Mouse (Mus musculus): ENCODE measurements around the gene Mpp1. TPM values are rescaled to one million over a fixed set of nuclear protein-coding genes. Genes with fewer than 3 reads are reported as not detected.
A peak's percentile ranks its signal among the peaks of the same experiment; 100 is the strongest.

Mpp1 gene
- polyA plus RNA-seq (2012; rRNA removed) (44.1 and 63.9 TPM in 2 replicates), polyA plus RNA-seq (2014; fragmentation: Nextera tagmentation; extraction: Ambion mirVana) (90.4 and 97.8 TPM in 2 replicates)

GRCm38 (mm10) chrX:75130467-75131160 is at the start of gene Mpp1:
Mpp1 (minus strand) TSS chrX:75131016.
- TF ChIP-seq CTCF (IDR thresholded peaks at IDR 0.05; ENCODE audit: low read depth) (no peak), EP300 (IDR thresholded peaks at IDR 0.05; ENCODE audit: low read depth) (no peak)
- peak within 1 kb of the TSS; percentile 77 for H3K4me2 ChIP-seq (ENCODE audit: low read depth)
- no peaks in the 10 kb centered on the region for H3K9me3 ChIP-seq (ENCODE audit: control insufficient read depth, low read length)
- peaks cover under 1% of the 10 kb centered on the region for H3K36me3 ChIP-seq (replicated peaks; ENCODE audit: control insufficient read depth, insufficient read depth, low read depth)
- no peaks in the 10 kb centered on the region for H3K27me3 ChIP-seq (ENCODE audit: control insufficient read depth, insufficient read depth, low read length)
- peak within 1 kb of the TSS; percentile 78 to 85 for H3K4me3 ChIP-seq (ENCODE audit: insufficient read depth in 1 of 2, low read depth in 2 of 2, low read length in 2 of 2)
- H3K9ac ChIP-seq (replicated peaks), result peak within 1 kb of the TSS; percentile 83
- H3K27ac ChIP-seq, result peak within 1 kb of the TSS; percentile 92
- peaks cover 6 to 11% of the 10 kb centered on the region in 2 experiments; a peak in 3 of 4 replicates for H3K4me1 ChIP-seq (replicated peaks; ENCODE audit: control insufficient read depth in 2 of 2, insufficient read depth in 2 of 2, low read length in 1 of 2)
- WGBS (ENCODE audit: insufficient replicate concordance), result 9% methylated on average over 35 of the region's 36 CpGs
- DNase-seq (ENCODE audit: low read depth in 3 of 3, low spot score in 3 of 3), result peak; percentile 75 to 85 (median 81)
- peak; percentile 98 for ATAC-seq (ENCODE audit: insufficient read depth)

DNA sequence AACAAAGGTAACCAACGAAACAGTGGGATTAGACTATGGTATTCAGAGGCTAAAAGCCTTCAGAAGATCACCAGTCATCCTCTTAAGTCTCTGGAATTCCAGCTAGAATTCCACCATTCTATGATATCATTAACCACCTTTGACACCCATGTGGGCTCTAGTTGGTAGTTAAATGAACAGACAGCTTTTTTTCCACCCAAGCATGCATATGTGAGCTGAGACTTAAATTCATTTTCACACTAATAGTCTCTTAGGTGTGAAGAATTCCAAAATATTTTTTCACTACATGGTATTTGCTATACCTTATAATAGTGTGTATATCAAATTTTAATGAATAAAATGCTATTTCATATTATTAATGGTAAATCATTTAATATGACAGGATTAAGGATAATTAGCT is 32.9 kb upstream of the Mpp1 start, which contains the start of gene Smim9:
Gene Smim9, minus strand, starts transcription at position 101 of the 400 bp plus-strand sequence.
- no peaks in the 10 kb centered on the region for H3K36me3 ChIP-seq (replicated peaks; ENCODE audit: control insufficient read depth, insufficient read depth, low read depth)

DNA sequence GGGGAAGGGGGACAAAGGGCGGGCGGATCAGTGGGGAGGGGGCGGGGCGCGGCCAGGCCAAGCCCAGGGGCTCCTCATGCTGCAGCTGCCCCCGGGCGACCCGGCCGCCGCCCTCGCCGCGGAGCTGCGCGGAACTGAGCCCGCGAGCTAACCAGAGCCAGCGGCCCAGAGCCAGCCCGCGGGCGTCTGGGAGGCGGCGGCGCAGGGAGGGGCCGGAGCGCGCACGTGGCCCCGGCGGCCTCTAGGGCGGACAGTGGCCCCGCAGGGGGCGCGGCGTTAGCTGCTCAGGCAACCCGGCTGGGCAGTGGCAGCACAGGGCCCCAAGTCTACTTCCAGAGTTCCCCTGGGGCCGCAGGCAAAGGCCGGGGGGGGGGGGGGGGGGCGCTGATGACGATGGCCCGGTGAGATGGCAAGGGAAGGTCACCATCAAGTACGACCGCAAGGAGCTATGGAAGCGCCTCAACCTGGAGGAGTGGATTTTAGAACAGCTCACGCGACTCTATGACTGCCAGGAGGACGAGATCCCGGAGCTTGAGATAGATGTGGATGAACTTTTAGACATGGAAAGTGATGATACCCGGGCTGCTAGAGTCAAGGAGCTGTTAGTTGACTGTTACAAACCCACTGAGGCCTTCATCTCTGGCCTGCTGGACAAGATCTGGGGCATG is 24.9 kb upstream of the Mpp1 start:
- Histone ChIP-seq H3K27ac (no peak overlapping the region), H3K4me1 (replicated peaks; ENCODE audit: control insufficient read depth in 2 of 2, insufficient read depth in 2 of 2, low read length in 1 of 2) (peaks cover 0 to 3% of the 10 kb centered on the region in 2 experiments; a peak in 1 of 4 replicates), H3K4me3 (ENCODE audit: insufficient read depth in 1 of 2, low read depth in 2 of 2, low read length in 2 of 2) (peak overlapping the region in 1 of 2 experiments; percentile 40; a peak in 2 of 4 replicates), H3K36me3 (replicated peaks; ENCODE audit: control insufficient read depth, insufficient read depth, low read depth) (no peaks in the 10 kb centered on the region), H3K9me3 (ENCODE audit: control insufficient read depth, low read length) (no peaks in the 10 kb centered on the region), H3K9ac (replicated peaks) (peak overlapping the region; percentile 31), H3K4me2 (ENCODE audit: low read depth) (peak overlapping the region; percentile 65), H3K27me3 (ENCODE audit: control insufficient read depth, insufficient read depth, low read length) (no peaks in the 10 kb centered on the region)
- TF ChIP-seq CTCF (IDR thresholded peaks at IDR 0.05; ENCODE audit: low read depth) (peak; percentile 13; the same call in 1 of the 2 replicates), EP300 (IDR thresholded peaks at IDR 0.05; ENCODE audit: low read depth) (no peak)
- ATAC-seq (ENCODE audit: insufficient read depth) (peak; percentile 94), DNase-seq (ENCODE audit: low read depth in 3 of 3, low spot score in 3 of 3) (peak in 2 of 3 experiments; percentile 35 to 37)
- 17% methylated on average over 28 of the region's 49 CpGs for WGBS (ENCODE audit: insufficient replicate concordance)

More for the DNA sequence above, 32.9 kb upstream of the Mpp1 start, which contains the start of gene Smim9:
- H3K9me3 ChIP-seq (ENCODE audit: control insufficient read depth, low read length), result no peaks in the 10 kb centered on the region
- no peak within 1 kb of the TSS for H3K27ac ChIP-seq
- ATAC-seq (ENCODE audit: insufficient read depth) (no peak), DNase-seq (ENCODE audit: low read depth in 3 of 3, low spot score in 3 of 3) (no peak)
- TF ChIP-seq CTCF (IDR thresholded peaks at IDR 0.05; ENCODE audit: low read depth) (no peak), EP300 (IDR thresholded peaks at IDR 0.05; ENCODE audit: low read depth) (no peak)
- no peaks in the 10 kb centered on the region for H3K27me3 ChIP-seq (ENCODE audit: control insufficient read depth, insufficient read depth, low read length)
- WGBS (ENCODE audit: insufficient replicate concordance), result 26% methylated on average over 1 of the region's 1 CpGs
- H3K4me3 ChIP-seq (ENCODE audit: insufficient read depth in 1 of 2, low read depth in 2 of 2, low read length in 2 of 2), result no peak within 1 kb of the TSS
- H3K9ac ChIP-seq (replicated peaks), result no peak within 1 kb of the TSS
- no peak within 1 kb of the TSS for H3K4me2 ChIP-seq (ENCODE audit: low read depth)
- H3K4me1 ChIP-seq (replicated peaks; ENCODE audit: control insufficient read depth in 2 of 2, insufficient read depth in 2 of 2, low read length in 1 of 2), result no peaks in the 10 kb centered on the region

GRCm38 (mm10) chrX:75152249-75152648 is 21.4 kb upstream of the Mpp1 start:
- H3K36me3 ChIP-seq (replicated peaks; ENCODE audit: control insufficient read depth, insufficient read depth, low read depth), result no peaks in the 10 kb centered on the region
- TF ChIP-seq EP300 (IDR thresholded peaks at IDR 0.05; ENCODE audit: low read depth), result no peak
- TF ChIP-seq CTCF (IDR thresholded peaks at IDR 0.05; ENCODE audit: low read depth), result no peak
- H3K27ac ChIP-seq, result no peak overlapping the region
- no peak overlapping the region for H3K9ac ChIP-seq (replicated peaks)
- DNase-seq (ENCODE audit: low read depth in 3 of 3, low spot score in 3 of 3), result no peak
- no peak overlapping the region for H3K4me2 ChIP-seq (ENCODE audit: low read depth)
- peaks cover 2 to 5% of the 10 kb centered on the region in 2 experiments; a peak in 2 of 4 replicates for H3K4me1 ChIP-seq (replicated peaks; ENCODE audit: control insufficient read depth in 2 of 2, insufficient read depth in 2 of 2, low read length in 1 of 2)
- H3K4me3 ChIP-seq (ENCODE audit: insufficient read depth in 1 of 2, low read depth in 2 of 2, low read length in 2 of 2), result no peak overlapping the region
- ATAC-seq (ENCODE audit: insufficient read depth), result no peak
- WGBS (ENCODE audit: insufficient replicate concordance), result 38% methylated on average over 1 of the region's 1 CpGs
- H3K27me3 ChIP-seq (ENCODE audit: control insufficient read depth, insufficient read depth, low read length), result no peaks in the 10 kb centered on the region
- H3K9me3 ChIP-seq (ENCODE audit: control insufficient read depth, low read length), result no peaks in the 10 kb centered on the region

DNA sequence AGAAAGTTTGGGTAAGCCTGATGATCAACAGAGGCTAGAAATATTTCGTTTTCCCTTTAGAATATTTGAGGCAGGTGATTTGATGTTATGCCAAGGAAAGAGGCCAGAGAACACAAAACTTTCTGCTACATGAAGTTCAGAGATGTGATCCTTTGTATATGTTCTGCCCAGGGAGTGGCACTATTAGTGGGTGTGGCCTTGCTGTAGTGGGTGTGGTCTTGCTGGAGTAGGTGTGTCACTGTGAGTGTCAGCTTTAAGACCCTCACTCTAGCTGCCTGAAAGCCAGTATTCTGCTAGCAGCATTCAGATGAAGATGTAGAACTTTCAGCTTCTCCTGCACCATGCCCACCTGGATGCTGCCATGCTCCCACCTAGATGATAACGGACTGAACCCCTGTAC is 19.5 kb upstream of the Mpp1 start:
- Histone ChIP-seq H3K27ac (no peak overlapping the region), H3K4me1 (replicated peaks; ENCODE audit: control insufficient read depth in 2 of 2, insufficient read depth in 2 of 2, low read length in 1 of 2) (peaks cover 2 to 3% of the 10 kb centered on the region in 2 experiments; a peak in 2 of 4 replicates), H3K9me3 (ENCODE audit: control insufficient read depth, low read length) (no peaks in the 10 kb centered on the region), H3K4me3 (ENCODE audit: insufficient read depth in 1 of 2, low read depth in 2 of 2, low read length in 2 of 2) (no peak overlapping the region), H3K27me3 (ENCODE audit: control insufficient read depth, insufficient read depth, low read length) (no peaks in the 10 kb centered on the region), H3K9ac (replicated peaks) (no peak overlapping the region), H3K4me2 (ENCODE audit: low read depth) (no peak overlapping the region), H3K36me3 (replicated peaks; ENCODE audit: control insufficient read depth, insufficient read depth, low read depth) (no peaks in the 10 kb centered on the region)
- DNase-seq (ENCODE audit: low read depth in 3 of 3, low spot score in 3 of 3) (no peak), ATAC-seq (ENCODE audit: insufficient read depth) (no peak)
- 67% methylated on average over 2 of the region's 2 CpGs for whole genome bisulfite sequencing (ENCODE audit: insufficient replicate concordance)
- TF ChIP-seq CTCF (IDR thresholded peaks at IDR 0.05; ENCODE audit: low read depth), result no peak
- TF ChIP-seq EP300 (IDR thresholded peaks at IDR 0.05; ENCODE audit: low read depth), result no peak

Data from liver, embryonic 14.5 days (tissue).